ENCODE assay signal across 18 mouse cellular contexts in genomic region chr2:18999395-18999794, GRCm38 (mm10). TPM values are rescaled to one million over a fixed set of nuclear protein-coding genes. Genes with fewer than 3 reads are reported as not detected.
DNase-seq lines count a peak whose midpoint lies in the region; ATAC-seq and TF ChIP-seq lines count a peak whose summit lies in the region.
"Had no signal": no experiment of that assay in that cellular context is flagged by ENCODE, and none has a peak within 500 bp of the region (broad histone marks: within the 10 kb centered on the region; RNA-seq: fewer than 3 reads in every experiment).

No protein-coding gene starts in this region.

- no peaks in the 10 kb centered on the region for H3K9me3 ChIP-seq in midbrain, embryonic 10.5 days (replicated peaks)
- H3K9me3 ChIP-seq in midbrain, embryonic 15.5 days = no peaks in the 10 kb centered on the region
- no peaks in the 10 kb centered on the region for H3K9me3 ChIP-seq in liver, embryonic 12.5 days (replicated peaks)
- no peaks in the 10 kb centered on the region for H3K9me3 ChIP-seq in liver, postnatal 0 days (ENCODE audit: low read length)
- H3K9me3 ChIP-seq: embryonic facial prominence, embryonic 12.5 days; forebrain, embryonic 15.5 days; hindbrain, embryonic 13.5 days had no signal

- no peak for TF ChIP-seq EP300 in liver, postnatal 0 days (IDR thresholded peaks at IDR 0.05; ENCODE audit: low read depth)

- H3K4me2 ChIP-seq in midbrain, embryonic 15.5 days = no peak overlapping the region
- peak overlapping the region; percentile 81; the same call in 1 of the 2 replicates for H3K4me2 ChIP-seq in liver, embryonic 12.5 days
- peak overlapping the region; percentile 85; the same call in 1 of the 2 replicates for H3K4me2 ChIP-seq in liver, postnatal 0 days (ENCODE audit: low read depth, low read length)

- no peak overlapping the region for H3K27ac ChIP-seq in midbrain, embryonic 10.5 days (replicated peaks)
- H3K27ac ChIP-seq in midbrain, embryonic 15.5 days = no peak overlapping the region
- no peak overlapping the region for H3K27ac ChIP-seq in liver, embryonic 12.5 days
- H3K27ac ChIP-seq in liver, postnatal 0 days (ENCODE audit: low read depth) = no peak overlapping the region
- H3K27ac ChIP-seq: embryonic facial prominence, embryonic 12.5 days; forebrain, embryonic 15.5 days had no signal

- 0 out of 2 replicates have a peak overlapping the region, but pooled peaks have one; percentile 85 for H3K4me3 ChIP-seq in midbrain, embryonic 10.5 days
- no peak overlapping the region for H3K4me3 ChIP-seq in midbrain, embryonic 15.5 days
- H3K4me3 ChIP-seq in liver, embryonic 12.5 days = no peak overlapping the region
- H3K4me3 ChIP-seq in liver, postnatal 0 days (ENCODE audit: low read depth, low read length) = no peak overlapping the region

- H3K27me3 ChIP-seq in midbrain, embryonic 10.5 days (ENCODE audit: low read depth, poor library complexity, severe bottlenecking) = peaks cover 42% of the 10 kb centered on the region
- no peaks in the 10 kb centered on the region for H3K27me3 ChIP-seq in midbrain, embryonic 15.5 days (replicated peaks)
- H3K27me3 ChIP-seq in liver, embryonic 12.5 days (replicated peaks) = no peaks in the 10 kb centered on the region
- H3K27me3 ChIP-seq in liver, postnatal 0 days (ENCODE audit: insufficient read depth, low read length) = 0 out of 2 replicates have a peak, but pooled peaks cover 4% of the 10 kb centered on the region
- H3K27me3 ChIP-seq: forebrain, embryonic 15.5 days; hindbrain, embryonic 13.5 days; Patski had no signal

- H3K36me3 ChIP-seq in midbrain, embryonic 10.5 days = no peaks in the 10 kb centered on the region
- no peaks in the 10 kb centered on the region for H3K36me3 ChIP-seq in midbrain, embryonic 15.5 days (replicated peaks)
- H3K36me3 ChIP-seq in liver, embryonic 12.5 days = no peaks in the 10 kb centered on the region
- H3K36me3 ChIP-seq in liver, postnatal 0 days (replicated peaks; ENCODE audit: insufficient read depth, low read length) = no peaks in the 10 kb centered on the region
- H3K36me3 ChIP-seq: embryonic facial prominence, embryonic 12.5 days; forebrain, embryonic 15.5 days; hindbrain, embryonic 13.5 days had no signal

- WGBS in midbrain, embryonic 10.5 days = 98% methylated on average over 2 of the region's 2 CpGs
- WGBS in midbrain, embryonic 15.5 days = 92% methylated on average over 2 of the region's 2 CpGs
- WGBS in liver, embryonic 12.5 days (ENCODE audit: insufficient replicate concordance) = 50% methylated on average over 2 of the region's 2 CpGs
- 57% methylated on average over 2 of the region's 2 CpGs for WGBS in liver, postnatal 0 days (ENCODE audit: insufficient replicate concordance)

- ATAC-seq in midbrain, embryonic 15.5 days (replicated peaks) = no peak
- no peak for ATAC-seq in liver, embryonic 12.5 days
- ATAC-seq in liver, postnatal 0 days = no peak
- ATAC-seq: activated CD4-positive, CD25-positive, alpha-beta regulatory T cell, adult 4 months; forebrain, embryonic 15.5 days; Patski had no signal

- TF ChIP-seq CTCF in liver, postnatal 0 days (IDR thresholded peaks at IDR 0.05; ENCODE audit: low read depth) = no peak

- H3K4me1 ChIP-seq in midbrain, embryonic 10.5 days = peaks cover 34% of the 10 kb centered on the region
- peaks cover 18% of the 10 kb centered on the region for H3K4me1 ChIP-seq in midbrain, embryonic 15.5 days
- peaks cover 43% of the 10 kb centered on the region for H3K4me1 ChIP-seq in liver, embryonic 12.5 days
- peaks cover 15% of the 10 kb centered on the region for H3K4me1 ChIP-seq in liver, postnatal 0 days (ENCODE audit: insufficient read depth)

- peak; percentile 83 for DNase-seq in heart, adult 11 months
- no peak for DNase-seq in heart, adult 8-10 months (ENCODE audit: low spot score)
- no peak for DNase-seq in midbrain, embryonic 10.5 days (ENCODE audit: low spot score)
- DNase-seq in liver, postnatal 0 days = no peak
- DNase-seq in gastrocnemius, adult 8-10 months (ENCODE audit: low spot score in 2 of 2) = no peak
- DNase-seq: adrenal gland, postnatal 14 days; cerebellum, adult 11-12 months; cerebellum, postnatal 10 days; gastrocnemius, postnatal 14 days; heart, postnatal 10 days had no signal

- H3K9ac ChIP-seq in midbrain, embryonic 15.5 days = no peak overlapping the region
- H3K9ac ChIP-seq in liver, embryonic 12.5 days = no peak overlapping the region
- no peak overlapping the region for H3K9ac ChIP-seq in liver, postnatal 0 days (replicated peaks)
- H3K9ac ChIP-seq: embryonic facial prominence, embryonic 12.5 days had no signal

RNA-seq across cellular contexts. Expression of gene 4930426L09Rik, which starts 1.3 kb away (rescaled TPM):
- under 1 TPM in 1 of 4 experiments, not detected in 3; 0.19 TPM for total RNA-seq in heart, adult 8-10 months (2022)
- polyA plus RNA-seq in midbrain, embryonic 10.5 days (2016; fragmentation: Nextera tagmentation; extraction: Ambion mirVana) = 0.16 and 0.41 TPM in 2 replicates
- 0.38 and 0.59 TPM in 2 replicates for polyA plus RNA-seq in midbrain, embryonic 15.5 days (2015; fragmentation: Nextera tagmentation; extraction: Ambion mirVana)
- polyA plus RNA-seq in liver, embryonic 12.5 days (2016; fragmentation: Nextera tagmentation; extraction: Ambion mirVana) = 0.29 and 0.30 TPM in 2 replicates
- 0.21 and 0.24 TPM in 2 replicates for polyA plus RNA-seq in liver, postnatal 0 days (2015; fragmentation: Nextera tagmentation; extraction: Ambion mirVana)
- not detected for total RNA-seq in gastrocnemius, adult 8-10 months (2022)
- total RNA-seq: common myeloid progenitor, adult 5-6 weeks had no signal

RNA-seq across cellular contexts. Expression of gene Pip4k2a, which starts 1.5 kb away (rescaled TPM):
- 1 to 10 TPM; 4.9 to 6.6 (median 5.9) TPM for total RNA-seq in heart, adult 8-10 months (2022)
- 7.7 and 7.9 TPM in 2 replicates for polyA plus RNA-seq in midbrain, embryonic 10.5 days (2016; fragmentation: Nextera tagmentation; extraction: Ambion mirVana)
- 10.5 and 10.7 TPM in 2 replicates for polyA plus RNA-seq in midbrain, embryonic 15.5 days (2015; fragmentation: Nextera tagmentation; extraction: Ambion mirVana)
- 26.2 and 26.4 TPM in 2 replicates for polyA plus RNA-seq in liver, embryonic 12.5 days (2016; fragmentation: Nextera tagmentation; extraction: Ambion mirVana)
- polyA plus RNA-seq in liver, postnatal 0 days (2015; fragmentation: Nextera tagmentation; extraction: Ambion mirVana) = 6.7 and 8.0 TPM in 2 replicates
- 1 to 10 TPM; 2.1 to 2.7 (median 2.3) TPM for total RNA-seq in gastrocnemius, adult 8-10 months (2022)
